Mouse (Mus musculus): ENCODE data around the gene Cstf1. TPM values are rescaled to one million over a fixed set of nuclear protein-coding genes. Genes with fewer than 3 reads are reported as not detected.

Gene Cstf1
- total RNA-seq, 2 experiments from 2014 or later = 17.0 to 20.6 TPM

- DNase-seq = no peak
- no peak for TF ChIP-seq CTCF (IDR thresholded peaks at IDR 0.05)
- Histone ChIP-seq H3K27ac (no peak overlapping the region), H3K4me3 (no peak overlapping the region)
- intact Hi-C loops (cut with DNase I) = no loop called here
Measured at GRCm38 (mm10) chr2:172407499-172407898, 37.0 kb downstream of the Cstf1 start.

- no peak for DNase-seq
- Histone ChIP-seq H3K27ac (no peak overlapping the region), H3K4me3 (no peak overlapping the region)
- intact Hi-C loops (cut with DNase I) = no loop called here
- no peak for TF ChIP-seq CTCF (IDR thresholded peaks at IDR 0.05)
Measured at GRCm38 (mm10) chr2:172410686-172411085, 40.2 kb downstream of the Cstf1 start.

- DNase-seq = no peak
- intact Hi-C loops (cut with DNase I) = no loop called here
- Histone ChIP-seq H3K4me3 (no peak overlapping the region), H3K27ac (no peak overlapping the region)
- TF ChIP-seq CTCF (IDR thresholded peaks at IDR 0.05) = no peak
Measured at GRCm38 (mm10) chr2:172411091-172411490, 40.6 kb downstream of the Cstf1 start.

GRCm38 (mm10) chr2:172412454-172412853, 42.0 kb downstream of the Cstf1 start:
- intact Hi-C loops (cut with DNase I) = no loop called here

GRCm38 (mm10) chr2:172413273-172413672, 42.8 kb downstream of the Cstf1 start:
- no peak for TF ChIP-seq CTCF (IDR thresholded peaks at IDR 0.05)
- H3K27ac ChIP-seq = no peak overlapping the region
- intact Hi-C loops (cut with DNase I) = no loop called here
- DNase-seq = no peak
- no peak overlapping the region for H3K4me3 ChIP-seq

More at GRCm38 (mm10) chr2:172412454-172412853, 42.0 kb downstream of the Cstf1 start:
- DNase-seq = no peak
- TF ChIP-seq CTCF (IDR thresholded peaks at IDR 0.05) = no peak
- no peak overlapping the region for H3K27ac ChIP-seq
- H3K4me3 ChIP-seq = no peak overlapping the region

GRCm38 (mm10) chr2:172413894-172414293, 43.4 kb downstream of the Cstf1 start:
- H3K4me3 ChIP-seq = no peak overlapping the region
- no peak for DNase-seq
- H3K27ac ChIP-seq = no peak overlapping the region
- intact Hi-C loops (cut with DNase I) = no loop called here
- no peak for TF ChIP-seq CTCF (IDR thresholded peaks at IDR 0.05)

- intact Hi-C loops (cut with DNase I) = no loop called here
- Histone ChIP-seq H3K27ac (no peak overlapping the region), H3K4me3 (no peak overlapping the region)
- TF ChIP-seq CTCF (IDR thresholded peaks at IDR 0.05) = no peak
- DNase-seq = no peak
Measured at GRCm38 (mm10) chr2:172416218-172416617, 45.7 kb downstream of the Cstf1 start.

GRCm38 (mm10) chr2:172416876-172417275, 46.4 kb downstream of the Cstf1 start:
- Histone ChIP-seq H3K27ac (no peak overlapping the region), H3K4me3 (no peak overlapping the region)
- no peak for DNase-seq
- TF ChIP-seq CTCF (IDR thresholded peaks at IDR 0.05) = no peak
- intact Hi-C loops (cut with DNase I) = no loop called here

GRCm38 (mm10) chr2:172418208-172418607, 47.7 kb downstream of the Cstf1 start:
- Histone ChIP-seq H3K27ac (no peak overlapping the region), H3K4me3 (no peak overlapping the region)
- intact Hi-C loops (cut with DNase I) = no loop called here
- no peak for TF ChIP-seq CTCF (IDR thresholded peaks at IDR 0.05)
- no peak for DNase-seq

- Histone ChIP-seq H3K4me3 (no peak overlapping the region), H3K27ac (no peak overlapping the region)
- intact Hi-C loops (cut with DNase I) = no loop called here
- no peak for TF ChIP-seq CTCF (IDR thresholded peaks at IDR 0.05)
- DNase-seq = no peak
Measured at GRCm38 (mm10) chr2:172430609-172431008, 60.1 kb downstream of the Cstf1 start.

Other genes starting within 250 kb of the Cstf1 start
- gene Mc3r, start 122.2 kb upstream of the Cstf1 start, total RNA-seq (2021) = not detected
- gene Fam210b, start 25.1 kb upstream of the Cstf1 start, total RNA-seq (2021) = 1 to 10 TPM; 5.0 to 6.4 TPM
- 1 to 10 TPM; 4.4 to 9.9 TPM for gene Aurka, start 146 bp upstream of the Cstf1 start, total RNA-seq (2021)
- under 1 TPM; 0.08 to 0.13 TPM for gene Cass4, start 23.1 kb downstream of the Cstf1 start, total RNA-seq (2021)
- gene Rtf2, start 69.9 kb downstream of the Cstf1 start, total RNA-seq (2021) = 10 to 100 TPM; 28.1 to 29.3 TPM
- not detected for gene Gcnt7, start 87.9 kb downstream of the Cstf1 start, total RNA-seq (2021)
- under 1 TPM in 1 of 2 experiments, not detected in 1; 0.36 TPM for gene Fam209, start 101.8 kb downstream of the Cstf1 start, total RNA-seq (2021)
- not detected for gene Tfap2c, start 178.9 kb downstream of the Cstf1 start, total RNA-seq (2021)

Measured in gastrocnemius, adult 2 months (tissue).